Mouse (Mus musculus) embryonic fibroblast, embryonic 13.5 days (primary cell): ENCODE data around the gene Cpd.

Experiments
- CTCF ChIP-seq: IDR thresholded peaks from 2 replicates; pipeline ENCODE4 v1.5.1; 2011; ENCODE audit warnings: mild to moderate bottlenecking, control low read depth, low read length, moderate library complexity, borderline replicate concordance; ENCODE audit not compliant: insufficient read depth
- POLR2A ChIP-seq: IDR thresholded peaks from 2 replicates; pipeline ENCODE4 v1.6.1; 2011; ENCODE audit warnings: low read depth, mild to moderate bottlenecking, control low read depth, low read length, moderate library complexity

DNA sequence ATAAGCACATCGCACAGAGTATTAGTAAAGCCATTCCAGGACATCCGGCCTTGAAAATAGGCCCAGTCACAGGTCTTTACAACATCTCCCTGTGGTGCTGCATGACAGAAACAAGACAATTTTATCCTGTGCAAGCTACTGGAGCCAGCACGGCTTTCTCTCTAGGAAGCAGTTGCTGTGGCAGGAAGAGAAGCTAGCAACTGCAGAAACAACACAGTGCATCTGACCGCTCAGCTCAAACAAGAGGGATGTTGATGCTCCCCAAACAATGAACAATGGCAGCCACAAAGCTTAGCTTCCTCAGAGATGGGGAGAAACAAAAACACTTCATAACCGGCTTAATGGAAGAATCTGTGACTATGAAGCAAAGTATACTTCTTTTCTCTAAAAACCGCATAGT is 10.5 kb downstream of the Cpd start:
- TF ChIP-seq CTCF (no peak), POLR2A (no peak)
